Mouse (Mus musculus) fat pad, adult 2 months (tissue): ENCODE data around the gene Pold3.

ENCODE experiments used
- DNase-seq: peaks from one replicate; pipeline ENCODE4 v3.0.0-alpha.2; 2011; ENCODE audit warnings: low read depth, low spot score; ENCODE audit errors: extremely low read depth

The Pold3 gene

GRCm38 (mm10) chr7:100033672-100034071 is 87.7 kb downstream of the Pold3 start:
- DNase-seq: no peak
